Comparison of ENCODE assay signal across 10 mouse cellular contexts in genomic region chr3:32822620-32823019, GRCm38 (mm10). TPM values are rescaled to one million over a fixed set of nuclear protein-coding genes. Genes with fewer than 3 reads are reported as not detected.
DNase-seq lines count a peak whose midpoint lies in the region; ATAC-seq and TF ChIP-seq lines count a peak whose summit lies in the region.
"Had no signal": no experiment of that assay in that cellular context is flagged by ENCODE, and none has a peak within 500 bp of the region (broad histone marks: within the 10 kb centered on the region; RNA-seq: fewer than 3 reads in every experiment).

No protein-coding gene starts in this region.

- peak overlapping the region; percentile 57 for H3K4me2 ChIP-seq in heart, embryonic 12.5 days
- H3K4me2 ChIP-seq in hindbrain, embryonic 16.5 days (ENCODE audit: low read length): no peak overlapping the region

- H3K4me3 ChIP-seq in heart, embryonic 12.5 days: peak overlapping the region; percentile 10
- H3K4me3 ChIP-seq in layer of hippocampus, adult 2 months: no peak overlapping the region
- no peak overlapping the region for H3K4me3 ChIP-seq in hindbrain, embryonic 16.5 days (ENCODE audit: low read length)

- TF ChIP-seq CTCF in layer of hippocampus, adult 2 months (conservative IDR thresholded peaks at IDR 0.05): no peak

- peak overlapping the region; percentile 87 for H3K27ac ChIP-seq in heart, embryonic 12.5 days (ENCODE audit: poor library complexity, severe bottlenecking)
- H3K27ac ChIP-seq in layer of hippocampus, adult 2 months: no peak overlapping the region
- H3K27ac ChIP-seq in hindbrain, embryonic 16.5 days (ENCODE audit: low read depth, low read length): no peak overlapping the region

- intact Hi-C loops in gastrocnemius, postnatal 36 days (cut with DNase I): no loop called here

- 2% methylated on average over 3 of the region's 3 CpGs for WGBS in heart, embryonic 12.5 days
- 57% methylated on average over 3 of the region's 3 CpGs for WGBS in hindbrain, embryonic 16.5 days

- ATAC-seq in heart, embryonic 12.5 days (ENCODE audit: insufficient number of reproducible peaks, low FRiP score): peak; percentile 74
- ATAC-seq in hindbrain, embryonic 16.5 days: no peak
- ATAC-seq: liver, postnatal 0 days had no signal

- H3K27me3 ChIP-seq in heart, embryonic 12.5 days (replicated peaks): no peaks in the 10 kb centered on the region
- no peaks in the 10 kb centered on the region for H3K27me3 ChIP-seq in hindbrain, embryonic 16.5 days (replicated peaks; ENCODE audit: control insufficient read depth, insufficient read depth, low read length)

- H3K9ac ChIP-seq in heart, embryonic 12.5 days: peak overlapping the region; percentile 34; the same call in 1 of the 2 replicates
- H3K9ac ChIP-seq in hindbrain, embryonic 16.5 days (ENCODE audit: low read depth, low read length): no peak overlapping the region
- H3K9ac ChIP-seq: liver, postnatal 0 days had no signal

- H3K4me1 ChIP-seq in heart, embryonic 12.5 days (replicated peaks): peaks cover 72% of the 10 kb centered on the region
- H3K4me1 ChIP-seq in hindbrain, embryonic 16.5 days (ENCODE audit: control insufficient read depth, insufficient read depth, low read depth, low read length): peaks cover 9% of the 10 kb centered on the region

- H3K36me3 ChIP-seq in heart, embryonic 12.5 days: peaks cover 9% of the 10 kb centered on the region
- no peaks in the 10 kb centered on the region for H3K36me3 ChIP-seq in hindbrain, embryonic 16.5 days (ENCODE audit: control insufficient read depth, insufficient read depth, low read length)

- H3K9me3 ChIP-seq in heart, embryonic 12.5 days (replicated peaks): no peaks in the 10 kb centered on the region
- H3K9me3 ChIP-seq in hindbrain, embryonic 16.5 days (ENCODE audit: control insufficient read depth, low read length): no peaks in the 10 kb centered on the region

- peak; percentile 52 for DNase-seq in gastrocnemius, adult 18-20 months (ENCODE audit: low spot score)
- DNase-seq in gastrocnemius, postnatal 36 days: no peak
- peak; percentile 36 for DNase-seq in WW6 (ENCODE audit: low read depth, low spot score)
- DNase-seq in lung, postnatal 10 days: peak; percentile 9
- no peak for DNase-seq in layer of hippocampus, adult 2 months (ENCODE audit: low spot score in 2 of 2)
- DNase-seq in frontal cortex, postnatal 36 days (ENCODE audit: low spot score in 2 of 2): no peak
- DNase-seq: cerebellum, postnatal 36 days; liver, postnatal 0 days had no signal

RNA-seq across cellular contexts. Expression of gene Usp13, which starts 5.3 kb away (rescaled TPM):
- total RNA-seq in gastrocnemius, adult 18-20 months (2021): 100 to 1,000 TPM; 191 to 208 TPM
- total RNA-seq in gastrocnemius, postnatal 36 days (2021): 100 to 1,000 TPM; 211 to 213 TPM
- 50.4 and 51.8 TPM in 2 replicates for polyA plus RNA-seq in heart, embryonic 12.5 days (2016; fragmentation: Nextera tagmentation; extraction: Ambion mirVana)
- total RNA-seq in layer of hippocampus, adult 2 months (2021): 10 to 100 TPM; 19.5 to 20.9 TPM
- 18.1 and 19.4 TPM in 2 replicates for polyA plus RNA-seq in hindbrain, embryonic 16.5 days (2015; fragmentation: Nextera tagmentation; extraction: Ambion mirVana)

Comparison
In these comparisons a context has a peak if more than half of its experiments do, and no peak if none do; other contexts are left out.
1. DNase-seq: peak in gastrocnemius, adult 18-20 months (single experiment), WW6 (single experiment) and lung, postnatal 10 days (single experiment); none in gastrocnemius, postnatal 36 days (0 of 2), layer of hippocampus, adult 2 months (0 of 2) and frontal cortex, postnatal 36 days (0 of 2).
2. RNA of gene Usp13, which starts 5.3 kb away (total RNA-seq): 211 to 213 TPM in gastrocnemius, postnatal 36 days and 191 to 208 TPM in gastrocnemius, adult 18-20 months; 19.5 to 20.9 TPM in layer of hippocampus, adult 2 months; every median in the first group is over 4 times any median in the second.